Comparison of ENCODE assay signal across 26 mouse cellular contexts in the genomic region with DNA sequence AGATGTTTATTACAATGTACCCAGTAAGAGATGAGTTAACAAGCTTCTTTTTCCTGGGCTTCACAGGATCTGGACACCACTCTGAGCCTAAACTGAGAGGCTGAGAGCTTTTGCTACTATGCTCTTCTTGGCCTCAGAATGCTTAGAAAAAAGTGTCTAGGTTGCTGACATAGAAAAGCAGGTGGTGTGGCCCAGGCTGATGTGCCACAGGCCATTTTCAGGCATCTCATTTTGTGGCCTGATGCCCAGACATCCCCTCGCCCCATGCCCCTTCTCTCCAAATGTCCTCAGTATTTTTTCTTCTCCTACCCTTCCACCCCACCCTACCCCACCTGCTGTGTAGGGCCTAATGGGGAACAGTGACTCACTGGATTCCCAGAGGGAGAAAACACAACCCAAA. TPM values are rescaled to one million over a fixed set of nuclear protein-coding genes. Genes with fewer than 3 reads are reported as not detected.
"Had no signal": no experiment of that assay in that cellular context is flagged by ENCODE, and none has a peak within 500 bp of the region (broad histone marks: within the 10 kb centered on the region; RNA-seq: fewer than 3 reads in every experiment).

No protein-coding gene starts in this region.

- H3K4me2 ChIP-seq: embryonic facial prominence, embryonic 12.5 days; embryonic facial prominence, embryonic 13.5 days; embryonic facial prominence, embryonic 15.5 days; forebrain, embryonic 12.5 days; forebrain, embryonic 13.5 days; forebrain, embryonic 15.5 days had no signal

- H3K36me3 ChIP-seq: embryonic facial prominence, embryonic 10.5 days; embryonic facial prominence, embryonic 12.5 days; embryonic facial prominence, embryonic 13.5 days; embryonic facial prominence, embryonic 15.5 days; forebrain, embryonic 10.5 days; forebrain, embryonic 12.5 days; forebrain, embryonic 15.5 days had no signal

- DNase-seq: cerebellum, adult 8-10 months; cerebellum, adult 9-10 months; cerebellum, adult 9-11 months; cerebellum, postnatal 14 days; cerebellum, postnatal 25 days; cerebellum, postnatal 36 days; embryo, embryonic 11 days; forebrain, postnatal 0 days; gastrocnemius, adult 2 months; gastrocnemius, postnatal 10 days; gastrocnemius, postnatal 14 days; gastrocnemius, postnatal 25 days; gastrocnemius, postnatal 36 days; heart, adult 11 months; heart, adult 18-20 months; heart, adult 2 months had no signal

- H3K4me3 ChIP-seq: embryonic facial prominence, embryonic 10.5 days; embryonic facial prominence, embryonic 12.5 days; embryonic facial prominence, embryonic 13.5 days; embryonic facial prominence, embryonic 15.5 days; erythroblast, embryonic 14.5 days; forebrain, embryonic 10.5 days; forebrain, embryonic 12.5 days; forebrain, embryonic 13.5 days; forebrain, embryonic 15.5 days; gastrocnemius, adult 2 months; heart, adult 2 months had no signal

RNA-seq across cellular contexts. Expression of gene Slc16a2, which starts 11.3 kb away (rescaled TPM):
- total RNA-seq: granulocyte monocyte progenitor cell, adult 5-6 weeks had no signal
